Mouse (Mus musculus) forebrain, embryonic 16.5 days (tissue): Measurements from ENCODE around the gene Pi4k2a. TPM values are rescaled to one million over a fixed set of nuclear protein-coding genes. Genes with fewer than 3 reads are reported as not detected.
A peak's percentile ranks its signal among the peaks of the same experiment; 100 is the strongest.

Source experiments
- ATAC-seq: fragments of 200-750 bp; cut with Nextera tagmentation; 2 replicates; pipeline ENCODE4 v1.8.0; 2017; ENCODE audit warnings: mild to moderate bottlenecking, moderate library complexity
- H3K27ac ChIP-seq: fragments of 300-500 bp; sonication (generic); 2 replicates; pipeline ENCODE4 v1.5.1; 2014; ENCODE audit warnings: low read length, control low read depth
- H3K27me3 ChIP-seq: fragments of 300-500 bp; sonication (generic); replicated peaks from 2 replicates; pipeline ENCODE4 v1.6.1; 2014; ENCODE audit warnings: low read length; ENCODE audit not compliant: control insufficient read depth, insufficient read depth
- H3K36me3 ChIP-seq: fragments of 300-500 bp; sonication (generic); 2 replicates; pipeline ENCODE4 v1.6.1; 2014; ENCODE audit not compliant: control insufficient read depth, insufficient read depth
- H3K4me1 ChIP-seq: fragments of 300-500 bp; sonication (generic); replicated peaks from 2 replicates; pipeline ENCODE4 v1.6.1; 2014; ENCODE audit warnings: low read length; ENCODE audit not compliant: control insufficient read depth, insufficient read depth
- H3K4me2 ChIP-seq: fragments of 300-500 bp; sonication (generic); 2 replicates; pipeline ENCODE4 v1.6.1; 2014; ENCODE audit warnings: mild to moderate bottlenecking, low read length, control low read depth
- H3K4me3 ChIP-seq: fragments of 300-500 bp; sonication (generic); replicated peaks from 2 replicates; pipeline ENCODE4 v1.5.1; 2014; ENCODE audit warnings: mild to moderate bottlenecking, low read length, control low read depth
- H3K9ac ChIP-seq: fragments of 300-500 bp; sonication (generic); replicated peaks from 2 replicates; pipeline ENCODE4 v1.6.1; 2014; ENCODE audit warnings: low read depth, low read length, control low read depth
- H3K9me3 ChIP-seq: fragments of 300-500 bp; sonication (generic); 2 replicates; pipeline ENCODE4 v1.6.1; 2016; ENCODE audit warnings: low read length; ENCODE audit not compliant: control insufficient read depth
- WGBS: fragments of 180-500 bp; shearing (Covaris S2); extraction: QIAGEN DNeasy Blood & Tissue Kit; methylation state at CpG from one replicate; pipeline ENCODE4 v1.1.7; 2014; 5-methylcytosine and 5-hydroxymethylcytosine counted together
- polyA plus RNA-seq: library from polyadenylated mRNA; unstranded; fragments of >200 nt; fragmentation: Nextera tagmentation; extraction: Ambion mirVana; gene quantifications from 2 replicates; pipeline ENCODE4 v1.2.1, GENCODE M21; 2015

Gene Pi4k2a
- polyA plus RNA-seq, 1 experiment from 2014 or later, result 28.8 TPM

DNA sequence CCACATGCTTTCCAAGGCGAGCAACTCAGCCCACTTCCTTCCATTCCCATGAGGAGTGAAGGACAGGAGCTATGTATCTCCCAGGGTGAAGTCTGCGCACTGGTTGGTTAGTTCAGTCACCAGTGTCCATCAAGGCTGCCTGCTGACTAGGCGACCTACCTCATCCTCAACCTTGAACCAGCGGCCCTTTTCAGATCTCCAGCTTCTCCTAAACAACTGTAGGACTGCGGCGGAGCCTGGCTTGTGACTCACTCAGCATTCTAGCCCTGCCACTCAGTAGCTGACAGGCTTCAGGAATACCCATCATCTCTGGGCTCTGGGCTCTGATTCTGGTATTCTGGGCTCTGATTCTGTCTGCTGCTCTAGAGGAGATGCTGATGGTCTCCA lies 35.9 kb downstream of the Pi4k2a start:
- no peak overlapping the region for H3K9ac ChIP-seq
- no peaks in the 10 kb centered on the region; the same call in 1 of the 2 replicates for H3K27me3 ChIP-seq
- H3K36me3 ChIP-seq, result peaks cover 8% of the 10 kb centered on the region
- peaks cover 17% of the 10 kb centered on the region for H3K4me1 ChIP-seq
- no peaks in the 10 kb centered on the region for H3K9me3 ChIP-seq
- no peak overlapping the region for H3K27ac ChIP-seq
- 89% methylated on average over 6 of the region's 6 CpGs for WGBS
- no peak overlapping the region for H3K4me3 ChIP-seq
- ATAC-seq, result no peak
- H3K4me2 ChIP-seq, result no peak overlapping the region

DNA sequence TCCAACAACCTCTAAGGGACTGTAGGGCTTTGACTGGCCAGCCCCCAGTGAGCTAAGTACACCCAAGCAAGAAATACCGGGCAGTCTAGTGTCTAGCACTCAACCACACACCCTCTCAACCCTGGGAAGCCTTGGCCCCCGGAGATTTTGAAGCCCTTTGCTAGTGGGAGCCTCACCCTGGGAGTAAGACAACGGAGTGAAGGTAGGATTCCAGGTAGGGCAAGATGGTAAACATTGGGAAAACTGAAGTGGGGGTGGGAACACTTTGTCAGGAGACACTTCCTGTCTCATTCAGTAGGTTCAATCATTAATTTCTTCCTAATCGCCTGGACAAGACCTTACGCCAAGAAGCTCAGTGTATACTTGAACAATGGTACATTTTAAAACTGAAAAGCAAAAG lies 36.8 kb downstream of the Pi4k2a start:
- H3K4me3 ChIP-seq, result no peak overlapping the region
- H3K36me3 ChIP-seq, result peaks cover 5% of the 10 kb centered on the region; the same call in 1 of the 2 replicates
- H3K9me3 ChIP-seq, result no peaks in the 10 kb centered on the region
- 92% methylated on average over 5 of the region's 5 CpGs for WGBS
- H3K9ac ChIP-seq, result no peak overlapping the region
- no peak overlapping the region for H3K4me2 ChIP-seq
- H3K27me3 ChIP-seq, result no peaks in the 10 kb centered on the region; the same call in 1 of the 2 replicates
- H3K4me1 ChIP-seq, result peaks cover 17% of the 10 kb centered on the region
- H3K27ac ChIP-seq, result no peak overlapping the region
- ATAC-seq, result no peak

DNA sequence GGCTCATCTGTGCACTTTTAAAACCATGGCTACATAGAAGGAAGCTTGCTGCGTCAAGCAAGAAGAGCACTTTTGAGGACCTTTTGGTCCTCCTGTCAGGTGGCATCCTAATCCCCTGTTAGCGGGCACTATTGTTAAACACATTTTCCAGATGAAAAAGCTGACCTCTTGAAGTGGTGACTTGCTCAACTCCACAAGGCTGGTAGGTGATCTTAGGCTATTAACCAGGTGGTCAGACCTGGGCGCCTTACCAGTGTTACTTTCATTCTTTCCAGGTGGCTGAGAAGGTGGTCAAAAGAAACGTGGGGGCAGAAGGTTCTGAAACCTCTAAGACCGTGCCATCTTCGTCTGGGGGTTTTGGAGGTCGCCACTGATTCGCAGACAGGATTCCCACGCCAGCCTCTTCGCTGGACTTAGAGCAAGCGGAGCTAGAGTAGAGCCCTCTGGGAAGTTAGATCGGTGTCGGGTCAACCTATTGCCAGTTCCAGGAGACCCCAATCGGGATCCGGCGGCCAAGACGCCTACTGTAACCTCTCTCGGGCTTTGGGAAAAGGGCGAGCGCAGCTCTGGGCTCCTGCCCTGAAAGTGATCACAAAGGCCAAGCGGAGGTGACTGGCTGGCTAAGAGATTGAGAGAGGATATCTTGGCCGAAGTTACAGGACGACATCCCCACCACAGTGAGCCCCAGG lies 37.9 kb downstream of the Pi4k2a start:
- Histone ChIP-seq H3K9me3 (no peaks in the 10 kb centered on the region), H3K27ac (peak overlapping the region; percentile 49; the same call in 1 of the 2 replicates), H3K36me3 (0 out of 2 replicates have a peak, but pooled peaks cover under 1% of the 10 kb centered on the region), H3K9ac (peak overlapping the region; percentile 76), H3K4me1 (peaks cover 17% of the 10 kb centered on the region), H3K4me3 (peak overlapping the region; percentile 73), H3K4me2 (peak overlapping the region; percentile 99), H3K27me3 (no peaks in the 10 kb centered on the region; the same call in 1 of the 2 replicates)
- no peak for ATAC-seq
- WGBS, result 4% methylated on average over 23 of the region's 23 CpGs

DNA sequence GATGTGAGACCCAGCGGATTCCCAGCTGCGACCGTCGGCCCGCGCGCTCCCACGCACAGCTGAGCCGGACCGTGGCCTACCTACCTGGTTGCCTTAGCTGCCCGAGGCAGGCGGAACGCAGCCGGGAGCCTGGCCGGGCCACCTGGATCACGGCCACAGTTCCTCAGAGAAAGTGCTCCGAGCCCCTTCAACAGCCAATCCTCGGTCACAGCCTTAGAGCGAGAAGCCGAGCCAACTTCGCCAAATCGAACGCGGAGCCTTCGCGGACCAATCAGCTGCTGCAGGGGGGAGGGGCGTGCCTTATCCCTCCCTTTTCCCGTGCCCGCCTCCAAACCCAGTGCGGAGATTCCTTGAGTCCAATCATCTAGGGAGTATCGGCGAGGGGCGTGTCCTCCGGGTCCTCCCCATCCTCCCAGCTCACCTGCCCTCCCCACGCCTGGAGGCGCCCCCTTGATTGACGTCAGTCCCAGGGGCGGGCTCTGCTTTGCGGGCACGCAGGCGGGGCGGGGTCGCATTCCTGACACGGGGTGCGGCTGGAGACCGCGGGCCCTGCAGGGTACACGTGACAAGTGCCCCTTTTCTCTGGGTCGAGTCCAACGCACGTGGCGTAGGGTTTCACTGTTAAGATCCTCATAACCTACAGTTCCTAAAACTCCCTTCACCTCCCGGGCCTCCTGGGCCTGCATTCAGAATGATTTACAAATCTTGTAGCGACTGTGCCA lies 38.7 kb downstream of the Pi4k2a start, which contains the start of gene Avpi1:
Avpi1 (minus strand) TSS at position 273 of the 722 bp plus-strand sequence.
- peak; percentile 98 for ATAC-seq
- peaks cover 17% of the 10 kb centered on the region for H3K4me1 ChIP-seq
- H3K9ac ChIP-seq, result peak within 1 kb of the TSS; percentile 76
- peak within 1 kb of the TSS; percentile 69 for H3K27ac ChIP-seq
- no peaks in the 10 kb centered on the region; the same call in 1 of the 2 replicates for H3K27me3 ChIP-seq
- H3K36me3 ChIP-seq, result no peaks in the 10 kb centered on the region
- under 1% methylated on average over 53 of the region's 54 CpGs for WGBS
- no peaks in the 10 kb centered on the region for H3K9me3 ChIP-seq
- H3K4me3 ChIP-seq, result peak within 1 kb of the TSS; percentile 73
- peak within 1 kb of the TSS; percentile 99 for H3K4me2 ChIP-seq

DNA sequence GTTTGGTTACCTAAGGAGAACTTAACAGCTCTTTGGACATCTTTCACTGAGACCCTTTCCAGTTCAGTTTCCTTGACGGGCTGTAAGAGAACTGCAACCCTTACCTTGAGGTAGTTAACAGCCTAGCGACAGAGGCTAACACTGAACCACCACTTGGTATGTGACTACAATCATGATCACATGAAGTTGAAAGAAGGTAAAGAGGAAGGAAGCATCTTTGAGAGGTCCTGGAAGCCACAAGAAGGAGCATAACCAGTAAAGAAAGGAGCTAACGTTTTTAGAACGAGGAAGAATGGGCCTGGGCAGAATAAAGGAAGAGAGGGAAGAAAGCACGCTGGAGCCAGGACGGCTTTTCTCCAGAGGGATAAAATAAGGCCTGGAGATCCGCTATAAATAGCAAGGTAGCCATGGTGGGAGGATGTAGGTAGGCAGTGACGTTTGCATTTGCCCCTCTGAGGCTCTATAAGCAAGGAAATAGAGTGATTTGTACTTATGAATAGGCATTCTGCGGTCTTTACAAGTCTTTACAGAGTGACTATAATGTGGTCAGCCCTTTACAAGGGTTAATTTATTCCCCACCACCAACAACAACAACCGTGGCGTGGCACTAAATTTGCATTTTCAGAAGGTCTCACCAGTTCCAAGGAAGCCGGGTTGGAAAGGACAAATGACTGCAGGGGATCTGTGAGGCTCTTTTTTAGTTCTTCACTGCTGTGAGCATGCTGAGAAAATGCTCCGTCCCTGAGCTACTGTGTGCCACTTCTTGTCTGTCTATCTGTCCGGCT lies 39.4 kb downstream of the Pi4k2a start:
- Histone ChIP-seq H3K4me2 (peak overlapping the region; percentile 99), H3K4me3 (peak overlapping the region; percentile 73), H3K36me3 (no peaks in the 10 kb centered on the region), H3K27me3 (no peaks in the 10 kb centered on the region; the same call in 1 of the 2 replicates), H3K9ac (peak overlapping the region; percentile 39), H3K9me3 (no peaks in the 10 kb centered on the region), H3K4me1 (peaks cover 17% of the 10 kb centered on the region), H3K27ac (peak overlapping the region; percentile 69)
- 11% methylated on average over 14 of the region's 14 CpGs for WGBS
- ATAC-seq, result peak; percentile 17

DNA sequence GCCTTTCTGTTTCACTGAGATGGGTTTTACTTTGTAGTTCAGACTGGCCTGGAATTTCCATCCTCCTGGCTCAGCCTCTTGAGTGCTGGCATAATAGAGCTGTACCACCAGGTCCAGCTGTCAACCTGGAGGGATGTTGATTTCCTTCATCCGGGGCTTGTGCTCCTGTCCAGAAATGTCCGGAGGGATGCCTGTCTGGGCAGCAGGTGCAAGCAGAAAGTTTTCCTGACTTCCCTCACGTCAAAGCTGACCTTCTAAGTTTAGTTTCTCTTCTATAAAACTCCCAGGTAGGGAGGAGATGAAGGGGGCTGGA lies 40.0 kb downstream of the Pi4k2a start:
- peaks cover 17% of the 10 kb centered on the region for H3K4me1 ChIP-seq
- H3K9me3 ChIP-seq, result no peaks in the 10 kb centered on the region
- no peak overlapping the region for H3K4me3 ChIP-seq
- no peak overlapping the region for H3K27ac ChIP-seq
- ATAC-seq, result no peak
- 41% methylated on average over 3 of the region's 3 CpGs for WGBS
- H3K27me3 ChIP-seq, result no peaks in the 10 kb centered on the region; the same call in 1 of the 2 replicates
- H3K9ac ChIP-seq, result no peak overlapping the region
- H3K4me2 ChIP-seq, result no peak overlapping the region
- no peaks in the 10 kb centered on the region for H3K36me3 ChIP-seq

DNA sequence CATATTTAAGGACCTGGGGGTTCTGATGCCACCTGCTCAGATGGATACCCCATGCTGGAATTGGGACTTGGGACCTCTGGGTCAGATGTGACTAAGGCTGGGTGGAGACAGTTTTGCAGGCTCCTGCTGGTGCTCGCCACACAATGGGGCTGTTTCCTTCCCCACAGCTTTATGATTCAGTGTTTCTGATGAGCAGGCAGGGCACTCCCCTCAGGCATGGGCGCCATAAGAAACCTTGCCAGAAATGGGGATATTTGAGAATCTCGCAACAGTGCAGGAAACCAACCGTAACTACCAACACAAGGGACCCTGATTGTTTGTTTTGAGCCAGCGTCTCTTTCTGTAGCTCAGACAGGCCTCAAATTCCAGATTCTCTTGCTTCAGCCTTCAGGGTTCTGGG lies 40.8 kb downstream of the Pi4k2a start:
- Histone ChIP-seq H3K4me2 (no peak overlapping the region), H3K4me1 (peaks cover 17% of the 10 kb centered on the region), H3K27me3 (no peaks in the 10 kb centered on the region; the same call in 1 of the 2 replicates), H3K9me3 (no peaks in the 10 kb centered on the region), H3K4me3 (no peak overlapping the region), H3K9ac (no peak overlapping the region), H3K36me3 (no peaks in the 10 kb centered on the region), H3K27ac (no peak overlapping the region)
- ATAC-seq, result no peak
- WGBS, result 67% methylated on average over 5 of the region's 5 CpGs

DNA sequence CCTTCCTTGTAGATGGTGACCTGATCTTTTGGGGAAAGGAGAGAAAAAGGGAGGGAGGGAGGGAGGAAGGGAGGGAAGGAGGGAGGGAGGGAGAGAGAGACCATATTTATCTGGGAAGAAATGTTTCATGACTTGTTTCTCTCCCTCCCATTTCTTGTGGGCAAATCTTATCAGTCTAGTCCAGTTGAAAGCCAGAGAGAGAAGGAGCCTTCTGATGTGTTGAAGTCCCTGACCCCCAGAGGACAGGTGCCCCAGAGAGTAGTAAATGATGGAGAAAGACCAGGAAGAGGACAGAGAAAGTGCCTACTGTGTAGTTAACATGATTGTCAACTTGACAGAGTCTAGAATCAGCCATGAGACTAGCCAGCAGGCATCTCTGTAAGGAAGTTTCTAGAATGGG lies 44.8 kb downstream of the Pi4k2a start:
- no peak for ATAC-seq
- H3K27me3 ChIP-seq, result no peaks in the 10 kb centered on the region
- H3K27ac ChIP-seq, result no peak overlapping the region
- H3K4me2 ChIP-seq, result no peak overlapping the region
- no peak overlapping the region for H3K9ac ChIP-seq
- no peak overlapping the region for H3K4me3 ChIP-seq
- H3K36me3 ChIP-seq, result no peaks in the 10 kb centered on the region
- H3K4me1 ChIP-seq, result 0 out of 2 replicates have a peak, but pooled peaks cover 2% of the 10 kb centered on the region
- H3K9me3 ChIP-seq, result no peaks in the 10 kb centered on the region

DNA sequence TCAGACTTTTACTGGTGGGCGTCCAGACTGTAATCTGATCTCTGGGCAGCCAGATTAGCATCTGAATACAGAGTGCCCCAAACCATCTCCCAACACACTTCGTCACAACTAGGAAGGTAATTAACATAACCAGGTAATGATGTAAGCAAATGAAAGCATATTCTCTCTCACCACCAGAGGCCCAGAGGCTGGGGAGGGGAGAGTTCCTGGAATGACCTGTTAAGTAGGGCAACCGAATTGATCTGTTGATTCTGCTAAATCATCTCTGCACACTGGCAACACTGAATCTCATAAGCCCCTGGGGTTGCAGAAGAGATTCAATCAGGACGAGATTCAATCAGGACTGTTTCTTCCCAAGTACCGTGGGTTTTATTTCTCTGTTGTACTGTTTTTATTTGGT lies 45.9 kb downstream of the Pi4k2a start:
- ATAC-seq, result no peak
- no peak overlapping the region for H3K4me3 ChIP-seq
- H3K4me2 ChIP-seq, result no peak overlapping the region
- no peak overlapping the region for H3K9ac ChIP-seq
- H3K27ac ChIP-seq, result no peak overlapping the region
- no peaks in the 10 kb centered on the region for H3K27me3 ChIP-seq
- 16% methylated on average over 5 of the region's 5 CpGs for WGBS
- no peaks in the 10 kb centered on the region for H3K4me1 ChIP-seq
- H3K9me3 ChIP-seq, result no peaks in the 10 kb centered on the region
- no peaks in the 10 kb centered on the region for H3K36me3 ChIP-seq
